Mouse (Mus musculus): ENCODE measurements around the gene Brd4.

The Brd4 gene

GRCm38 (mm10) chr17:32280575-32280974 lies 3.9 kb downstream of the Brd4 start:
- no peak for DNase-seq (ENCODE audit: low spot score)

GRCm38 (mm10) chr17:32277201-32277600 lies 7.3 kb downstream of the Brd4 start:
- no peak for DNase-seq (ENCODE audit: low spot score)

GRCm38 (mm10) chr17:32275568-32275967 lies 9.0 kb downstream of the Brd4 start:
- DNase-seq (ENCODE audit: low spot score), result no peak

GRCm38 (mm10) chr17:32269151-32269550 lies 15.4 kb downstream of the Brd4 start:
- no peak for DNase-seq (ENCODE audit: low spot score)

- no peak for DNase-seq (ENCODE audit: low spot score)
Observed at GRCm38 (mm10) chr17:32268540-32268960, 16.0 kb downstream of the Brd4 start.

- DNase-seq (ENCODE audit: low spot score), result no peak
Observed at GRCm38 (mm10) chr17:32268096-32268495, 16.4 kb downstream of the Brd4 start.

- no peak for DNase-seq (ENCODE audit: low spot score)
Observed at GRCm38 (mm10) chr17:32267617-32268016, 16.9 kb downstream of the Brd4 start.

- DNase-seq (ENCODE audit: low spot score), result no peak
Observed at GRCm38 (mm10) chr17:32263672-32264071, 20.9 kb downstream of the Brd4 start.

GRCm38 (mm10) chr17:32262831-32263559 lies 21.5 kb downstream of the Brd4 start:
- no peak for DNase-seq (ENCODE audit: low spot score)

GRCm38 (mm10) chr17:32258869-32259268 lies 25.7 kb downstream of the Brd4 start:
- DNase-seq (ENCODE audit: low spot score), result no peak

GRCm38 (mm10) chr17:32257944-32258343 lies 26.6 kb downstream of the Brd4 start:
- DNase-seq (ENCODE audit: low spot score), result no peak

- no peak for DNase-seq (ENCODE audit: low spot score)
Observed at GRCm38 (mm10) chr17:32257452-32257851, 27.1 kb downstream of the Brd4 start.

GRCm38 (mm10) chr17:32256896-32257295 lies 27.6 kb downstream of the Brd4 start:
- DNase-seq (ENCODE audit: low spot score), result no peak

GRCm38 (mm10) chr17:32253261-32253660 lies 31.3 kb downstream of the Brd4 start:
- DNase-seq (ENCODE audit: low spot score), result no peak

- no peak for DNase-seq (ENCODE audit: low spot score)
Observed at GRCm38 (mm10) chr17:32251827-32252470, 32.6 kb downstream of the Brd4 start.

GRCm38 (mm10) chr17:32250066-32250465 lies 34.5 kb downstream of the Brd4 start:
- no peak for DNase-seq (ENCODE audit: low spot score)

GRCm38 (mm10) chr17:32248192-32248591 lies 36.3 kb downstream of the Brd4 start:
- no peak for DNase-seq (ENCODE audit: low spot score)

GRCm38 (mm10) chr17:32247616-32248015 lies 36.9 kb downstream of the Brd4 start:
- no peak for DNase-seq (ENCODE audit: low spot score)

GRCm38 (mm10) chr17:32246117-32246516 lies 38.4 kb downstream of the Brd4 start:
- no peak for DNase-seq (ENCODE audit: low spot score)

- no peak for DNase-seq (ENCODE audit: low spot score)
Observed at GRCm38 (mm10) chr17:32240881-32241531, 43.5 kb downstream of the Brd4 start.

GRCm38 (mm10) chr17:32238589-32238988 lies 45.9 kb downstream of the Brd4 start:
- DNase-seq (ENCODE audit: low spot score), result no peak

GRCm38 (mm10) chr17:32235534-32236191 lies 48.9 kb downstream of the Brd4 start:
- no peak for DNase-seq (ENCODE audit: low spot score)

GRCm38 (mm10) chr17:32233174-32233573 lies 51.3 kb downstream of the Brd4 start:
- DNase-seq (ENCODE audit: low spot score), result no peak
